Mouse (Mus musculus): ENCODE measurements around the gene Lpar3. TPM values are rescaled to one million over a fixed set of nuclear protein-coding genes. Genes with fewer than 3 reads are reported as not detected.

Lpar3 gene
- polyA plus RNA-seq, 1 experiment from 2014 or later, result 5.0 TPM

DNA sequence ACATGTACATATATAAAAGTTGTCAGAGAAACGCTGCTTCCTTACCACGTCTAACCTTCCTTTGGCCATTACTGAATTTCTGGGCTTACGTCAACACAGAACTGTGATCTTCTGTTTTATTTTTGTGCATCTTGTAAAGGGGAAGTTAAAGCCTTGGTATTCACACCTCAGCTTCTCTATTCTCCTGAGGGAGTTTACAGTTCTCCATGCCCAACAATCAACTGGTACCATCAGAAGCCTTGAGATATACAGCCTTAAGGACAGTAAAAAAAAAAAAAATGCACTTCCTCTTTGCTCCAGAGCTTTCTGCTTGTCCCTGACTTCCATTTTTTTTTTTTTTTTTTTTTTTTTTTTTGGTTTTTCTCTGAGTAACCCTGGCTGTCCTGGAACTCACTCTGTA is 4.2 kb upstream of the Lpar3 start:
- H3K9ac ChIP-seq (ENCODE audit: low read depth, low read length), result no peak overlapping the region
- 90% methylated on average over 3 of the region's 3 CpGs for WGBS
- no peak overlapping the region for H3K27ac ChIP-seq (replicated peaks; ENCODE audit: low read depth, low read length)
- H3K4me3 ChIP-seq (ENCODE audit: low read depth, low read length), result no peak overlapping the region
- no peak for ATAC-seq (ENCODE audit: low read depth)
- DNase-seq (ENCODE audit: low spot score), result no peak
- no peaks in the 10 kb centered on the region for H3K36me3 ChIP-seq (ENCODE audit: control insufficient read depth, insufficient read depth, low read length)
- peaks cover 20% of the 10 kb centered on the region for H3K27me3 ChIP-seq (replicated peaks; ENCODE audit: control insufficient read depth, insufficient read depth, low read length)
- H3K9me3 ChIP-seq (ENCODE audit: control insufficient read depth, low read length), result no peaks in the 10 kb centered on the region
- no peak overlapping the region for H3K4me2 ChIP-seq (ENCODE audit: low read depth, low read length)
- peaks cover 6% of the 10 kb centered on the region; the same call in 1 of the 2 replicates for H3K4me1 ChIP-seq (ENCODE audit: control insufficient read depth, insufficient read depth, low read length)

DNA sequence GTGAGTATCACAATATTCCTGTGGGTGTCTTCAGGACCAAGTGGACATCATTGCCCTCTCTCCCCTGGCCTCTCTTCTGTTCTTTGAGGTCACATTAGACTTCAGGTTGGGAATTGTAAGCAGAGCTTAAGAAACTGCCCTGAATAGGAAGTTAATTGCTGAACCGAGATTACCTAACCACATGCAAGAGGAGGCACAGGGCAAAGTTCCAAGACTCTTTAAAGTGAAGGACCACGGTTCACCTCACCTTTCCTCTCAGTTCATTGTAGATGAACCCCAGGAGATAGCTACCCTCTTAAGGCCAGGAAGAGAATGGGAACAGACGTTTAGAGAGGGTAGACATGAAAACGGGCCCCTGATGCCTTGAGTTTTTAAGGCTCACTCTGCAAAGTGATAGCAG is 3.5 kb downstream of the Lpar3 start:
- H3K9ac ChIP-seq (ENCODE audit: low read depth, low read length), result no peak overlapping the region
- WGBS, result 72% methylated on average over 4 of the region's 4 CpGs
- no peak overlapping the region for H3K4me3 ChIP-seq (ENCODE audit: low read depth, low read length)
- no peak overlapping the region for H3K27ac ChIP-seq (replicated peaks; ENCODE audit: low read depth, low read length)
- H3K4me2 ChIP-seq (ENCODE audit: low read depth, low read length), result no peak overlapping the region
- H3K9me3 ChIP-seq (ENCODE audit: control insufficient read depth, low read length), result no peaks in the 10 kb centered on the region
- H3K36me3 ChIP-seq (ENCODE audit: control insufficient read depth, insufficient read depth, low read length), result no peaks in the 10 kb centered on the region
- H3K4me1 ChIP-seq (ENCODE audit: control insufficient read depth, insufficient read depth, low read length), result peaks cover 7% of the 10 kb centered on the region; the same call in 1 of the 2 replicates
- DNase-seq (ENCODE audit: low spot score) (no peak), ATAC-seq (ENCODE audit: low read depth) (no peak)
- H3K27me3 ChIP-seq (replicated peaks; ENCODE audit: control insufficient read depth, insufficient read depth, low read length), result peaks cover 32% of the 10 kb centered on the region

- H3K36me3 ChIP-seq (ENCODE audit: control insufficient read depth, insufficient read depth, low read length), result no peaks in the 10 kb centered on the region
- H3K9me3 ChIP-seq (ENCODE audit: control insufficient read depth, low read length), result no peaks in the 10 kb centered on the region
- H3K4me1 ChIP-seq (ENCODE audit: control insufficient read depth, insufficient read depth, low read length), result peaks cover 7% of the 10 kb centered on the region; the same call in 1 of the 2 replicates
- H3K27me3 ChIP-seq (replicated peaks; ENCODE audit: control insufficient read depth, insufficient read depth, low read length), result peaks cover 26% of the 10 kb centered on the region
- H3K4me2 ChIP-seq (ENCODE audit: low read depth, low read length), result no peak overlapping the region
- WGBS, result 86% methylated on average over 7 of the region's 7 CpGs
- no peak overlapping the region for H3K9ac ChIP-seq (ENCODE audit: low read depth, low read length)
- H3K27ac ChIP-seq (replicated peaks; ENCODE audit: low read depth, low read length), result no peak overlapping the region
- DNase-seq (ENCODE audit: low spot score), result no peak
- ATAC-seq (ENCODE audit: low read depth), result no peak
- H3K4me3 ChIP-seq (ENCODE audit: low read depth, low read length), result no peak overlapping the region
Measured at GRCm38 (mm10) chr3:146225061-146225761, 4.4 kb downstream of the Lpar3 start.

DNA sequence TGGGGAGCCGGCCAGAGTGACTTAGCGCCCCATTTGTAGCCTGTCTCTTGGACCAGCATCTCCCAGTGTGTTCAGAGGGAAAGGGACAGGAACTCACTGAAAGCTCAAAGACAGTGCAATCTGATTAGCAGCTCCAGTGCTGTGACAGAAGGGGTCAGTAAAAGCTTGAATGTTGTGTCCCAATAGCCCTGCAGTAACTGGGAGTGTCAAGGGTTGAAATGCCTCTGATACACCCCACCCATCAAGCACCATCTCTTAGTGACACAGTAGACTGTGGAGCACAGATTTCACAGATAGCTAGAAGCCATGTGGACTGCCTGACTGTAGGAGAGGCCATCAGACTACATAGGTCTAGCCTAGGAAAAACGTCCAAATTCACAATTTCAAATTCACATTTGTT is 6.7 kb downstream of the Lpar3 start:
- DNase-seq (ENCODE audit: low spot score) (no peak), ATAC-seq (ENCODE audit: low read depth) (no peak)
- no peaks in the 10 kb centered on the region for H3K9me3 ChIP-seq (ENCODE audit: control insufficient read depth, low read length)
- H3K4me3 ChIP-seq (ENCODE audit: low read depth, low read length), result no peak overlapping the region
- no peak overlapping the region for H3K4me2 ChIP-seq (ENCODE audit: low read depth, low read length)
- H3K36me3 ChIP-seq (ENCODE audit: control insufficient read depth, insufficient read depth, low read length), result no peaks in the 10 kb centered on the region
- peaks cover 4% of the 10 kb centered on the region; the same call in 1 of the 2 replicates for H3K27me3 ChIP-seq (replicated peaks; ENCODE audit: control insufficient read depth, insufficient read depth, low read length)
- H3K27ac ChIP-seq (replicated peaks; ENCODE audit: low read depth, low read length), result no peak overlapping the region
- H3K4me1 ChIP-seq (ENCODE audit: control insufficient read depth, insufficient read depth, low read length), result no peaks in the 10 kb centered on the region
- no peak overlapping the region for H3K9ac ChIP-seq (ENCODE audit: low read depth, low read length)
- WGBS, result 52% methylated on average over 3 of the region's 3 CpGs

DNA sequence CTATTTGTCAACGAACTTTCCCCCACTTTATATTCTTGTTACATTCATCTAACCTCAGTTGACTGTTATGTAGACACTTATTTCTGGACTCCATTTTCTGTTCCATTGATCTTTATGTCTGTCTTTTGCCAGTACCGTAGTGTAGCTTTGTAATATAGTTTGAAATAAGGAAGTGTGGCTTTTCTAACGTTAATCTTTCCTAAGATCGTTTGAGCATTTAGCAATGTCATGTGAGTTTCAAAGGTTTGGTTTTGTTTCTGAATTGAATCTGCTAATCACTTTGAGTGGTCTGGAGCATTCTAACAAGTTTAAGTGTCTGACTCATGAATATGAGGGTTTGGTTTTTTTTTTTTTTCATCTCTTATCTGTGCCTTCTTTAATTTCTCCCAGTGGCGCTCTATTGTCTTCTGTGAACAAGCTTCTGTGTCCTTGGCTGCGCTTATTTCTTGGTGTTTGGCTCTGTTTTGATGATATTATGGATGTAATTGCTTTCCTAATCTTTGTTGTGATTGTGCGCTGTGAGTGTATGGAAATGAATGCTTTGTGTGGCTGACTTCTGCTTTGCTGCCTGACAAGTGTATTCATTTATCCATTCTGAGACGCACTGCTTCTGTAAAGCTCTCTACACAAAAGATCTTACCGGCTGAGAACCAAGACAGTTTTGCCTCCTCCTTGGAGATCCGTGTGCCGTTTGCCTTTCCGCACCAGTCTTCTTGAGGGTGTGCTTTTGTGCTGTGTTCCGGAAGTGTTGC is 8.0 kb downstream of the Lpar3 start:
- WGBS, result 84% methylated on average over 13 of the region's 13 CpGs
- no peaks in the 10 kb centered on the region for H3K4me1 ChIP-seq (ENCODE audit: control insufficient read depth, insufficient read depth, low read length)
- H3K4me2 ChIP-seq (ENCODE audit: low read depth, low read length), result no peak overlapping the region
- ATAC-seq (ENCODE audit: low read depth) (no peak), DNase-seq (ENCODE audit: low spot score) (no peak)
- H3K9me3 ChIP-seq (ENCODE audit: control insufficient read depth, low read length), result no peaks in the 10 kb centered on the region
- no peak overlapping the region for H3K4me3 ChIP-seq (ENCODE audit: low read depth, low read length)
- no peaks in the 10 kb centered on the region for H3K36me3 ChIP-seq (ENCODE audit: control insufficient read depth, insufficient read depth, low read length)
- no peak overlapping the region for H3K9ac ChIP-seq (ENCODE audit: low read depth, low read length)
- no peaks in the 10 kb centered on the region for H3K27me3 ChIP-seq (replicated peaks; ENCODE audit: control insufficient read depth, insufficient read depth, low read length)
- no peak overlapping the region for H3K27ac ChIP-seq (replicated peaks; ENCODE audit: low read depth, low read length)

DNA sequence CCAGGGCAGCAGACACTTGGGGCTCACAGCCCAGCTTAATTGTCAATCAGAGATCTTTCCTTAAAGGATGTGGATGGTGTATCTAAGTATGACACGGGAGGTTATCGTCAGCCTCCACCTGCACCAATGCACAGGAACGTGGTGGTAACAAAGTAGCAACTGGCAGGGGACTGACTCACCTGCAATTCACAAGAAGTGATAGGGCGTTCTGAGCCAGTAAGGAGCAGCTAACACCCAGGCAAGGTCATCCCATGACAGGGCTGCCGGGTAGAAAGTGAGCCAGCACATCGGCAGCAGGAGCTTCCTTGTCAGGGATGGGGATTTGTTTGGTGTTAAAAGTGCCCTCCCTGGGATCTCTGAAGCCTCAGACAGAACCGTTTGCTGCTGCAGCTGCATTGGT is 11.9 kb downstream of the Lpar3 start:
- no peaks in the 10 kb centered on the region for H3K27me3 ChIP-seq (replicated peaks; ENCODE audit: control insufficient read depth, insufficient read depth, low read length)
- DNase-seq (ENCODE audit: low spot score) (no peak), ATAC-seq (ENCODE audit: low read depth) (no peak)
- H3K4me3 ChIP-seq (ENCODE audit: low read depth, low read length), result no peak overlapping the region
- H3K27ac ChIP-seq (replicated peaks; ENCODE audit: low read depth, low read length), result no peak overlapping the region
- no peaks in the 10 kb centered on the region for H3K36me3 ChIP-seq (ENCODE audit: control insufficient read depth, insufficient read depth, low read length)
- no peaks in the 10 kb centered on the region for H3K9me3 ChIP-seq (ENCODE audit: control insufficient read depth, low read length)
- no peak overlapping the region for H3K4me2 ChIP-seq (ENCODE audit: low read depth, low read length)
- no peak overlapping the region for H3K9ac ChIP-seq (ENCODE audit: low read depth, low read length)
- 68% methylated on average over 7 of the region's 7 CpGs for whole genome bisulfite sequencing
- H3K4me1 ChIP-seq (ENCODE audit: control insufficient read depth, insufficient read depth, low read length), result no peaks in the 10 kb centered on the region

GRCm38 (mm10) chr3:146233741-146234140 is 13.0 kb downstream of the Lpar3 start:
- Histone ChIP-seq H3K4me3 (ENCODE audit: low read depth, low read length) (no peak overlapping the region), H3K9ac (ENCODE audit: low read depth, low read length) (no peak overlapping the region), H3K27me3 (replicated peaks; ENCODE audit: control insufficient read depth, insufficient read depth, low read length) (no peaks in the 10 kb centered on the region), H3K4me2 (ENCODE audit: low read depth, low read length) (no peak overlapping the region), H3K4me1 (ENCODE audit: control insufficient read depth, insufficient read depth, low read length) (no peaks in the 10 kb centered on the region), H3K27ac (replicated peaks; ENCODE audit: low read depth, low read length) (no peak overlapping the region), H3K9me3 (ENCODE audit: control insufficient read depth, low read length) (no peaks in the 10 kb centered on the region), H3K36me3 (ENCODE audit: control insufficient read depth, insufficient read depth, low read length) (no peaks in the 10 kb centered on the region)
- DNase-seq (ENCODE audit: low spot score) (no peak), ATAC-seq (ENCODE audit: low read depth) (no peak)
- 48% methylated on average over 4 of the region's 4 CpGs for WGBS

DNA sequence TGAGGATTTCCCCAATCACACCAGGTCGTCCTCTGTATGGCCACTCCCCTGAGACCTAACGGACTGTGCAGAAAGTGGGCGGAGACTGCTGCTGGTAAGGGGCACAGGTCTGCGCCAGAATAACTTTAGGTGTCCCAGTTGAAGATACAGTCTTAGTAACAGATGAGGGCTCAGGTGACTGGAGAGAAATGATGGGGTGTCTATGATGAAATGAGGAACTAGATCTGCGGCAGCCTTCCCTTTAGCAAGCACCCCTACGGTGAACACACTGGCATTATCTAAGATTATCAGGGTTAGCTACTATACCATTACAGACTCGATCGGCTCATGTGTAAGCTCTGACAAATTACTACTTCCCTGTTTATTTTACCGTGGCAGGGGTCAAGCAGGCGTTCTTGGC is 13.8 kb downstream of the Lpar3 start:
- Histone ChIP-seq H3K9me3 (ENCODE audit: control insufficient read depth, low read length) (no peaks in the 10 kb centered on the region), H3K36me3 (ENCODE audit: control insufficient read depth, insufficient read depth, low read length) (no peaks in the 10 kb centered on the region), H3K4me2 (ENCODE audit: low read depth, low read length) (no peak overlapping the region), H3K27ac (replicated peaks; ENCODE audit: low read depth, low read length) (no peak overlapping the region), H3K27me3 (replicated peaks; ENCODE audit: control insufficient read depth, insufficient read depth, low read length) (no peaks in the 10 kb centered on the region), H3K9ac (ENCODE audit: low read depth, low read length) (no peak overlapping the region), H3K4me3 (ENCODE audit: low read depth, low read length) (no peak overlapping the region), H3K4me1 (ENCODE audit: control insufficient read depth, insufficient read depth, low read length) (no peaks in the 10 kb centered on the region)
- DNase-seq (ENCODE audit: low spot score), result no peak
- 72% methylated on average over 10 of the region's 10 CpGs for WGBS
- no peak for ATAC-seq (ENCODE audit: low read depth)

- Histone ChIP-seq H3K4me1 (ENCODE audit: control insufficient read depth, insufficient read depth, low read length) (no peaks in the 10 kb centered on the region), H3K9ac (ENCODE audit: low read depth, low read length) (no peak overlapping the region), H3K27ac (replicated peaks; ENCODE audit: low read depth, low read length) (no peak overlapping the region), H3K9me3 (ENCODE audit: control insufficient read depth, low read length) (no peaks in the 10 kb centered on the region), H3K27me3 (replicated peaks; ENCODE audit: control insufficient read depth, insufficient read depth, low read length) (no peaks in the 10 kb centered on the region), H3K4me2 (ENCODE audit: low read depth, low read length) (no peak overlapping the region), H3K4me3 (ENCODE audit: low read depth, low read length) (no peak overlapping the region), H3K36me3 (ENCODE audit: control insufficient read depth, insufficient read depth, low read length) (no peaks in the 10 kb centered on the region)
- ATAC-seq (ENCODE audit: low read depth), result no peak; the same call in 1 of the 2 replicates
- 46% methylated on average over 8 of the region's 8 CpGs for WGBS
- no peak for DNase-seq (ENCODE audit: low spot score)
Measured at GRCm38 (mm10) chr3:146236280-146236679, 15.5 kb downstream of the Lpar3 start.
